Mouse (Mus musculus) mammary gland, adult 2 months (tissue): ENCODE measurements around the gene Olfr1196. TPM values are rescaled to one million over a fixed set of nuclear protein-coding genes. Genes with fewer than 3 reads are reported as not detected.

Experiments used
- polyA plus RNA-seq: library from polyadenylated mRNA; depleted of rRNA; stranded (reverse); fragments of >200 nt; gene quantifications from 2 replicates; pipeline ENCODE4 v1.2.3, GENCODE M21; 2012; ENCODE audit warnings: low replicate concordance; rRNA removed

Olfr1196 gene
- polyA plus RNA-seq, result not detected in 2 replicates

GRCm38 (mm10) chr2:88704497-88704896 is at the start of gene Olfr1196:
Gene Olfr1196, minus strand, starts transcription at chr2:88704597.

GRCm38 (mm10) chr2:88751270-88751669 is 46.9 kb upstream of the Olfr1196 start, which contains the start of gene Olfr1198:
Gene Olfr1198, minus strand, starts transcription at chr2:88751370.

GRCm38 (mm10) chr2:88732266-88732665 is 27.9 kb upstream of the Olfr1196 start, which contains the start of gene Olfr1197:
Gene Olfr1197, minus strand, starts transcription at chr2:88732366.

GRCm38 (mm10) chr2:88689087-88689486 is 15.3 kb downstream of the Olfr1196 start, which contains the start of gene Olfr1195:
Gene Olfr1195, minus strand, starts transcription at chr2:88689187.

GRCm38 (mm10) chr2:88675328-88675727 is 29.1 kb downstream of the Olfr1196 start, which contains the start of gene Olfr1193:
Gene Olfr1193, plus strand, starts transcription at chr2:88675628.

GRCm38 (mm10) chr2:88648209-88648608 is 56.2 kb downstream of the Olfr1196 start, which contains the start of gene Olfr1192-ps1:
Gene Olfr1192-ps1, plus strand, starts transcription at chr2:88648509.

Other genes with a start within 250 kb of the Olfr1196 start
- gene Olfr1183, start 249.7 kb downstream of the Olfr1196 start, polyA plus RNA-seq, result not detected in 2 replicates
- gene Olfr1184, start 221.0 kb downstream of the Olfr1196 start, polyA plus RNA-seq, result not detected in 2 replicates
- not detected in 2 replicates for gene Olfr1185-ps1, start 211.3 kb downstream of the Olfr1196 start, polyA plus RNA-seq
- gene Olfr1186, start 186.0 kb downstream of the Olfr1196 start, polyA plus RNA-seq, result not detected in 2 replicates
- not detected in 2 replicates for gene Olfr1188, start 147.7 kb downstream of the Olfr1196 start, polyA plus RNA-seq
- gene Olfr1189, start 118.1 kb downstream of the Olfr1196 start, polyA plus RNA-seq, result not detected in 2 replicates
- gene Olfr1191-ps1, start 64.1 kb downstream of the Olfr1196 start, polyA plus RNA-seq, result not detected in 2 replicates
- gene Olfr1192-ps1, start 56.1 kb downstream of the Olfr1196 start, polyA plus RNA-seq, result not detected in 2 replicates
- gene Olfr1193, start 29.0 kb downstream of the Olfr1196 start, polyA plus RNA-seq, result not detected in 2 replicates
- gene Olfr1195, start 15.4 kb downstream of the Olfr1196 start, polyA plus RNA-seq, result not detected in 2 replicates
- not detected in 2 replicates for gene Olfr1197, start 27.8 kb upstream of the Olfr1196 start, polyA plus RNA-seq
- gene Olfr1198, start 46.8 kb upstream of the Olfr1196 start, polyA plus RNA-seq, result not detected in 2 replicates
- gene Olfr1199, start 55.9 kb upstream of the Olfr1196 start, polyA plus RNA-seq, result not detected in 2 replicates
- not detected in 2 replicates for gene Olfr1200, start 65.9 kb upstream of the Olfr1196 start, polyA plus RNA-seq
- not detected in 2 replicates for gene Olfr1201, start 88.4 kb upstream of the Olfr1196 start, polyA plus RNA-seq
- gene Olfr1202, start 109.9 kb upstream of the Olfr1196 start, polyA plus RNA-seq, result not detected in 2 replicates
- gene Olfr1205, start 125.1 kb upstream of the Olfr1196 start, polyA plus RNA-seq, result not detected in 2 replicates
- not detected in 2 replicates for gene Olfr1204, start 144.7 kb upstream of the Olfr1196 start, polyA plus RNA-seq
- gene Olfr1206, start 158.6 kb upstream of the Olfr1196 start, polyA plus RNA-seq, result not detected in 2 replicates
- not detected in 2 replicates for gene Olfr1208, start 197.7 kb upstream of the Olfr1196 start, polyA plus RNA-seq
- gene Olfr1209, start 210.6 kb upstream of the Olfr1196 start, polyA plus RNA-seq, result not detected in 2 replicates
- not detected in 2 replicates for gene Olfr1211, start 233.5 kb upstream of the Olfr1196 start, polyA plus RNA-seq
- not detected in 2 replicates for gene Olfr1212, start 249.4 kb upstream of the Olfr1196 start, polyA plus RNA-seq